Mouse (Mus musculus): Measurements from ENCODE around the gene Atp5e. TPM values are rescaled to one million over a fixed set of nuclear protein-coding genes. Genes with fewer than 3 reads are reported as not detected.

The Atp5e gene
- polyA plus RNA-seq, 1 experiment from 2014 or later = 1,156 TPM

DNA sequence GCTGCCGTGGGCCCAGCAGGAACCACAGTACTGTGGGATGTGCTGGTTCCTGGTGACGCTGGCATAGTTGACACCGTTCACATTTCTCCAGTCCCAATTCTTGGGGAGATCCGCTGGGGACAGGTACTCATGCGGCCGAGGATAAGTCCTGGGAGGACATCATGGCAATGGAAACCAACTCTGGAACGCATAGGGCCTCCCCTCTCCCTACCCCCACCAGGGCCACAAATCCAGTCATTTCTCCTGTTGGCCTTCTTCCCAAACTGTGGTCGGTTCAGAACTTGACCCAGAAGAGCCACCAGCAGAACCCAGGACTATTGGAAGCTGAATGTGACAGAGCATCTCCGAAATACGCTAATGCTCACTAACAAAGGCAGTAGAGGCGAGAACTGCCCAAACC, 25.7 kb downstream of the Atp5e start:
- no peak overlapping the region for H3K27ac ChIP-seq

DNA sequence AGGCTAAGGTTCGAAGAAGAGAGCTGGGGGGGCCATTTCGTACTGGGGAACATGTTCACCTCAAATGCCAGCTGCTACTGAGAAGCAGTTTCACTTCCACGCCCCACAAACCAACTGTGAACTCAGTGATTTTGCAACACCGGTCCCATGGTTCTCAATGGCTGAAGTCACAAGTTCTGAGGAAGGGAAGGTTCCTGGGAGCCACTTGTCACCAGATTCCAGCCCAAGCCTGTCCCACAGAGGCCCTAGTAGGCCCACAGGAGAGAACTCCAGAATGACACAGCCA, 26.3 kb downstream of the Atp5e start:
- no peaks in the 10 kb centered on the region for H3K9me3 ChIP-seq (replicated peaks; ENCODE audit: low read length)
- no peak for ATAC-seq (replicated peaks; ENCODE audit: low FRiP score, low read depth)
- WGBS = 87% methylated on average over 4 of the region's 4 CpGs
- DNase-seq (ENCODE audit: low spot score) = no peak
- H3K27ac ChIP-seq = no peak overlapping the region
- peaks cover 15% of the 10 kb centered on the region for H3K4me1 ChIP-seq (replicated peaks; ENCODE audit: insufficient read depth, low read length)
- H3K9ac ChIP-seq (ENCODE audit: low read depth, low read length) = no peak overlapping the region
- no peaks in the 10 kb centered on the region for H3K27me3 ChIP-seq (ENCODE audit: insufficient read depth, low read length)
- TF ChIP-seq CTCF (IDR thresholded peaks at IDR 0.05; ENCODE audit: low read depth) = no peak
- H3K4me2 ChIP-seq (ENCODE audit: low read length) = peak overlapping the region; percentile 78; the same call in 1 of the 2 replicates
- 0 out of 2 replicates have a peak, but pooled peaks cover 2% of the 10 kb centered on the region for H3K36me3 ChIP-seq (ENCODE audit: insufficient read depth, low read length)
- no peak overlapping the region for H3K4me3 ChIP-seq (replicated peaks; ENCODE audit: low read depth, low read length)

More for the DNA sequence above, 25.7 kb downstream of the Atp5e start:
- no peak for TF ChIP-seq CTCF (IDR thresholded peaks at IDR 0.05; ENCODE audit: low read depth)
- ATAC-seq (replicated peaks; ENCODE audit: low FRiP score, low read depth) (no peak), DNase-seq (ENCODE audit: low spot score) (no peak)
- Histone ChIP-seq H3K4me1 (replicated peaks; ENCODE audit: insufficient read depth, low read length) (peaks cover 19% of the 10 kb centered on the region), H3K4me3 (replicated peaks; ENCODE audit: low read depth, low read length) (peak overlapping the region; percentile 56), H3K4me2 (ENCODE audit: low read length) (peak overlapping the region; percentile 78), H3K9ac (ENCODE audit: low read depth, low read length) (peak overlapping the region; percentile 68), H3K36me3 (ENCODE audit: insufficient read depth, low read length) (no peaks in the 10 kb centered on the region), H3K27me3 (ENCODE audit: insufficient read depth, low read length) (no peaks in the 10 kb centered on the region), H3K9me3 (replicated peaks; ENCODE audit: low read length) (no peaks in the 10 kb centered on the region)
- 71% methylated on average over 11 of the region's 11 CpGs for WGBS

DNA sequence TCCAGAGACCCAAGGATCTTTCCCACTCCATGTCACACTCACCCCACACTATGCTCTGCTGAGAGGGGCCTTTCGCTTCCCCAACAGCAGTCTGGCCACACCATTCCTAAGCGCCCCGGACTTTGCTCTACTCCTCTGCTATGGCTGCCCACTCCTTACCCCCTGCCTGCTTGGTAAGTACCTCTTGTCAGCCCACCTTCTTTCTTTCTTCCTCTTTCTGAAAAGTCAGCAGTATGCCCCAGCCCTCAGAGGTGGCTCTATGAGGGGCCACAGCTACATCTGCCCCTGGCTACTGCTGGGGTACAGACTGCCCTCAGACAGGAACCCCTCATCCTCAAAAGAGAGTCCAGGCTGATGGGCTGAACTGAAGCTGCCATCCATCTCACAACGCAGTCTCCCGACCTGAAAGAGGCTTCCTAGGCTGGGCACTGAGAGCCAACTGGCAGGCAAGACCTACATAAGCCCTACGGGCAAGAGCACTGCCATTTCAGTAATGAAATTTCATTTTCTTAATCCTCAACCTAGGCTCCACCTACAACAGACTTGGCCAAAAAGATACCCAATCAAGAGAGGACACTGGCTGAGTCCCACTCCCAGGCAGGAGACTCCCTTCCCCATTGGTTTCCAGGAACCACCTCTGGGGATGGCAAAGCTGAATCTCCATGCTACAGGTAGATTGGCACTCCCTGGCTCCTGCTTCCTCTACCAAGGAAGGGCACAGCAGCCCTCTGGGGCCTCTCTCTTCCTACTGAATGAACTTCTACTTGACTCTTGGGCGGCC, 26.8 kb downstream of the Atp5e start:
- Histone ChIP-seq H3K27me3 (ENCODE audit: insufficient read depth, low read length) (no peaks in the 10 kb centered on the region), H3K4me1 (replicated peaks; ENCODE audit: insufficient read depth, low read length) (peaks cover 15% of the 10 kb centered on the region), H3K36me3 (ENCODE audit: insufficient read depth, low read length) (0 out of 2 replicates have a peak, but pooled peaks cover 4% of the 10 kb centered on the region), H3K4me3 (replicated peaks; ENCODE audit: low read depth, low read length) (no peak overlapping the region), H3K9ac (ENCODE audit: low read depth, low read length) (no peak overlapping the region), H3K4me2 (ENCODE audit: low read length) (no peak overlapping the region), H3K9me3 (replicated peaks; ENCODE audit: low read length) (no peaks in the 10 kb centered on the region), H3K27ac (no peak overlapping the region)
- TF ChIP-seq CTCF (IDR thresholded peaks at IDR 0.05; ENCODE audit: low read depth) = no peak
- DNase-seq (ENCODE audit: low spot score) = no peak
- WGBS = 93% methylated on average over 7 of the region's 7 CpGs
- no peak for ATAC-seq (replicated peaks; ENCODE audit: low FRiP score, low read depth)

DNA sequence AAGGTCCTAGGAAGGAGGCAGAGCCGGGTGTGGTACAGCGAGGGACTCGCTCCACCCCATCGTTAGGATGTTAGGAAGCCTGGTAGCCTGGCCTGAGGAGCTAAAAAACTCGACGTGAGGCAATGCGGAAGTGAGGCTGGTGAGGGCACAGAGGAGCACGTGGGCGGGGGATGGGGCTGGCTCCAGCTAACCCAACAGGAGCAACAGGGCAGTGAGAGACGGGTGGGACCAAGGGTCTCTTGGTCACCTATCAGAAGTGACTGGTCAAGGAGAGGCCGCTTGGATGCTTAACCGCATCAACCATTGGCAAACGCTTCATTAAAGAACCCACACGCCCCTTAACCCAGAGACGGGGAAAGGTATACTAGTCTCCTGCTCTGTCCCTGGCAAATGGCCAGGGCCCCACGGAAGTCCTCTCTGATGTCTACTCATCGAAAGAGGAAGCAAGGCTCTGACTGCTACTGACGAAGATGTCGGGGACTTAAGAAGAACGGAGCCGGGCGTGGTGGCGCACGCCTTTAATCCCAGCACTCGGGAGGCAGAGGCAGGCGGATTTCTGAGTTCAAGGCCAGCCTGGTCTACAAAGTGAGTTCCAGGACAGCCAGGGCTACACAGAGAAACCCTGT, 27.7 kb downstream of the Atp5e start:
- 86% methylated on average over 26 of the region's 26 CpGs for WGBS

DNA sequence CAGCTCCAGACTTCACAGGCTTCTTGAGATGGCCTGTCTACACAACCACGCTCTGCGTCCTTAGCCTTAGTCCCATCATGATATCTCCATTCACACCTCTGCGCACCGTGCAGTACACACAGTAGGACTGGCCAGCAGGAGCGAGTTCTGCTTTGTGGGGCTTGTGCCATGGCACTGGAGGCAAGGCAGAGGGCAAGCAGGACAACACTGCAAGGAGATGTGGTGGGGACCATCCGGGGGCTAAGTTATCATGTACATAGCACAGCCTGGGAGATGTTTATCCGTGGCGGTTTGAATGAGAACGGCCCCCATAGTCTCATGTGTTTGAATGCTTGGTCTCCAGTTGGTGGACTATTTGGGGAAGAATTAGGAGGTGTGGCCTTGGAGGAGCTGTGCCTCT, 29.0 kb downstream of the Atp5e start:
- Histone ChIP-seq H3K27me3 (ENCODE audit: insufficient read depth, low read length) (no peaks in the 10 kb centered on the region), H3K9ac (ENCODE audit: low read depth, low read length) (no peak overlapping the region), H3K36me3 (ENCODE audit: insufficient read depth, low read length) (0 out of 2 replicates have a peak, but pooled peaks cover 4% of the 10 kb centered on the region), H3K4me2 (ENCODE audit: low read length) (no peak overlapping the region), H3K4me1 (replicated peaks; ENCODE audit: insufficient read depth, low read length) (peaks cover 15% of the 10 kb centered on the region), H3K4me3 (replicated peaks; ENCODE audit: low read depth, low read length) (no peak overlapping the region), H3K27ac (no peak overlapping the region), H3K9me3 (replicated peaks; ENCODE audit: low read length) (no peaks in the 10 kb centered on the region)
- 97% methylated on average over 9 of the region's 9 CpGs for WGBS
- no peak for TF ChIP-seq CTCF (IDR thresholded peaks at IDR 0.05; ENCODE audit: low read depth)
- ATAC-seq (replicated peaks; ENCODE audit: low FRiP score, low read depth) (no peak), DNase-seq (ENCODE audit: low spot score) (no peak)

More for the DNA sequence above, 27.7 kb downstream of the Atp5e start:
- Histone ChIP-seq H3K27me3 (ENCODE audit: insufficient read depth, low read length) (no peaks in the 10 kb centered on the region), H3K9me3 (replicated peaks; ENCODE audit: low read length) (no peaks in the 10 kb centered on the region), H3K36me3 (ENCODE audit: insufficient read depth, low read length) (0 out of 2 replicates have a peak, but pooled peaks cover 4% of the 10 kb centered on the region), H3K4me1 (replicated peaks; ENCODE audit: insufficient read depth, low read length) (peaks cover 15% of the 10 kb centered on the region), H3K27ac (no peak overlapping the region), H3K4me2 (ENCODE audit: low read length) (no peak overlapping the region), H3K4me3 (replicated peaks; ENCODE audit: low read depth, low read length) (no peak overlapping the region), H3K9ac (ENCODE audit: low read depth, low read length) (no peak overlapping the region)
- no peak for TF ChIP-seq CTCF (IDR thresholded peaks at IDR 0.05; ENCODE audit: low read depth)
- no peak for ATAC-seq (replicated peaks; ENCODE audit: low FRiP score, low read depth)
- DNase-seq (ENCODE audit: low spot score) = no peak

DNA sequence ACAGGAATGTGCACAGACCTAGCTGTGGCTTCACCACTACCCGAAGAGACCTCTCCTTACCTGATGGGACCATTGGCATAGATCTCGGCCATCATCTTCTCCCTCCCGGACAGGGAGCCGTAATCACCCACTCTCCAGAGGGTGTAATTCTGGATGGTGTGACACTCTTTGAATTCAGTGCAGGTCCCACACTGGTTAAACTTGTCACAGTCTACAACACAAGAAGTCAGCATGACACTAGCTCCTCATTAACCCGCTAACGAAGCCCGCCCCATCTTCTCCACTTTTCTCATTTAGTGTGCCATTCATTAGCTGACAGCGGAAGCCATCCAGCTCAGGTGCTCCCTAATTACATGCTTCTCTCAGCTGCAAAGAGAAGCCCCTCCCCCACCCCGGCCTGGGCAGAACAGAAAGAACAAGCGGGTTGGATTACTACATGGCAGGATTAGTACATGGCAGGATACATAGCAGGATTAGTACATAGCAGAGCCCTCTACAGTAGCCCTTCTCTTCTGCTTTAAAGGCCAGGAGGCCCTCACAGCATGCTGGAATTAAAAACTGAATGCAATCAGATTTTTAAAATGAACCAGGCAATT, 34.8 kb downstream of the Atp5e start:
- no peak for TF ChIP-seq CTCF (IDR thresholded peaks at IDR 0.05; ENCODE audit: low read depth)
- H3K4me1 ChIP-seq (replicated peaks; ENCODE audit: insufficient read depth, low read length) = no peaks in the 10 kb centered on the region
- no peak for ATAC-seq (replicated peaks; ENCODE audit: low FRiP score, low read depth)
- H3K9me3 ChIP-seq (replicated peaks; ENCODE audit: low read length) = no peaks in the 10 kb centered on the region
- no peak overlapping the region for H3K9ac ChIP-seq (ENCODE audit: low read depth, low read length)
- no peak overlapping the region for H3K4me3 ChIP-seq (replicated peaks; ENCODE audit: low read depth, low read length)
- DNase-seq (ENCODE audit: low spot score) = no peak
- H3K27ac ChIP-seq = no peak overlapping the region
- H3K36me3 ChIP-seq (ENCODE audit: insufficient read depth, low read length) = peaks cover 39% of the 10 kb centered on the region
- no peak overlapping the region for H3K4me2 ChIP-seq (ENCODE audit: low read length)
- H3K27me3 ChIP-seq (ENCODE audit: insufficient read depth, low read length) = no peaks in the 10 kb centered on the region
- 78% methylated on average over 10 of the region's 10 CpGs for WGBS

All from kidney, postnatal 0 days (tissue).